Mouse (Mus musculus) megakaryocyte, embryonic 14.5 days (primary cell): ENCODE measurements at regions not wholly inside any gene's neighbourhood (a gene's known extent, or its start where the extent isn't known, plus 50 kb on each side); places are given as distances from the start of the nearest gene placed in this dataset.

Experiments used
- FLI1 ChIP-seq: IDR thresholded peaks from 2 replicates; pipeline ENCODE4 v1.6.1; 2012; ENCODE audit warnings: low read length, inconsistent platforms, mixed read lengths
- GATA1 ChIP-seq: IDR thresholded peaks from 3 replicates; pipeline ENCODE4 v1.6.1; 2012; ENCODE audit warnings: mixed read lengths, low read length, inconsistent platforms, borderline replicate concordance

DNA sequence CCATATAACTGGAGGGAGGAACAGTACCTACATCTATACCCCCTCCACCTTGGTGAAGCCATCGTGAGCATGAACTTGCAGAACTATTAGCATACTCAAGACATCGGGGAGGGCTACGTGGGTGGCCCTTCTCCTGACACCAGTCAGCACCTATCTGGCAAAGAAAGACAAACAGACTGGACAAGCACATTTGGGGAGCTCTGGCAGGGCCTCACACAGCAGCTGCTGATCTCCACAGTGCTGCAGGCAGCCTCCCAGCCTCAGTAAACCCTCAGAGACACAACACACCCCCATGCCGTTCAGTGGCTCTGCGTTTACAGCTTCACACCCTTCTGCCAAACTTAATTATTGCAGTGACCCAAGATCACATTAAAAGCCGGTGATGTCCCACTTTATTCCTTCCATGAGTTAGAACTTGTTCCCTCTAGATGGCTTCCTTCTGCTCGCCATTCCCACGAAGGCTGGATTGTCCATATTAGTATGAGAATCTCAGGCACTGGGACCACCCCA, 161.7 kb downstream of the Fam43a start:
- TF ChIP-seq FLI1 (no peak), GATA1 (no peak)
